Mouse (Mus musculus) heart, postnatal 14 days (tissue): ENCODE results near the gene Gm39653. TPM values are rescaled to one million over a fixed set of nuclear protein-coding genes. Genes with fewer than 3 reads are reported as not detected.
"Not testable (repeated sequence)": the region's sequence is repeated elsewhere in the genome, so short reads cannot be mapped to it uniquely, and the experiment has no call there.

Experiments used
- DNase-seq, 2 experiments: peaks; one replicate each; pipeline ENCODE4 v3.0.0; 2021 to 2022
- intact Hi-C: fragments of 180-260 bp; cut with DNase I; formaldehyde crosslinking; loops from one replicate; pipeline ENCODE4 v1.15.1; 2025
- long read RNA-seq, 2 experiments: library from polyadenylated mRNA; stranded (forward); transcript quantifications; one replicate each; pipeline ENCODE4 v2.0.0; 2021
- total RNA-seq, 2 experiments: library from RNA; stranded (reverse); gene quantifications; 2 replicates each; pipeline ENCODE4 v1.2.3; 2021

Gm39653 gene
- total RNA-seq = not detected
- long read RNA-seq, experiment 1 = 0 reads
- long read RNA-seq, experiment 2 = 0 reads

DNA sequence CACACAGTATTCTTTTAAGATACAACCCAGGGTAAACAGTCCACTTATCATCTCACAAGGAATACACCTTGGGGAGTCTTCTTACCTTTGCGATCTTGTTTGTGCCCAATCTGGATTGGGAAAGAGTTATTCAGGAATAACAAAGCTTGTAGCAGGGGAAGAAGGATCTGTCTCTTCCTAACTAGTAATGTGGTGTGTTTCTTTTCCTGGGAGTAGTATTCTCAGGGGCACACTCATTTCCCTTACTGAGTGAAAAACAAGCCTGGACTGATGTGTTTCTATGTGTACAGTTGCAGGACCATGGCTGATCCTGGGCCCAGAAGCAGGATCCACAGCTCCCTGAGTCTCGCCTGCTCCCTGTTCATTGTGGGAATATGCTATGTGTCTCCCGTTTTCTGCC lies at the start of gene Gm39653:
Gene Gm39653 (plus strand): TSS at position 301 of the 400 bp plus-strand sequence.
- DNase-seq = no peak
- intact Hi-C loops = no loop called here

DNA sequence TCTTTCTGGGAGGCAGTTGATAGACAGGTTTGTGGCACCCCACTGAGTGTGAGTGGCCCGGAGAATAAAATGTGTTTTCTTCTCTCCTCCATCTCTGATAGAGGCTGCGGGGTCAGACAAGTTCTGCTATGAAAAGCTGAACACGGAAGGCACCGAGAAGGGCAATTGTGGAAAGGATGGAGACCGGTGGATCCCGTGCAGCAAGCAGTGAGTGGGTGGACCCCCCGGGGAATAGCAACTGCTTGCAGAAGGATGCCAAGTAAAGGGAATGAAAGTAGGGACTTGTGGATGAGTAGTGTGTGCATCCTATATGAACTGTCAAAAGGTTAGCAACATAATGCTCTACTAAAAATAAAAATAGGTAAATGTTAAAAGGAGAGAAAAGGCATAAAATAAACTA lies 49.3 kb upstream of the Gm39653 start:
- intact Hi-C loops = no loop called here
- no peak for DNase-seq

DNA sequence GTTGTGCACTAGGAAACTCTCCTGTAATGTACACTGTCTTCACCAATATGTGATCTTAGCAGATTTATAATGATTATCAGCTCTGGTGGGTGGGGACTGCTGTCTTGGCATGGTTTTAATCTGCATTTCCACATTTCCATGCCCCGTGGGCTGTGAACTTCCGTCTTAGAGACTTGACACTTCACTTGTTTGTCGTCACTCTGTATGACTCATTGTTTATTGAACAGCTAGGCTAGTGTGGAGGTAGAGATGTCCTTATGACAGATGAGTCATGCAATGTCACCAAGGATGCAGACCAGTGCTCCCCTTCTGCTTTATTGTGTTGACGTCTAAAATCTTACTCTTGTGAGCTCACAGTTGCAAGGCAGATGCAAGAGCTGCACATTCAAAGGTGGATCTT lies 48.7 kb upstream of the Gm39653 start:
- intact Hi-C loops = no loop called here

DNA sequence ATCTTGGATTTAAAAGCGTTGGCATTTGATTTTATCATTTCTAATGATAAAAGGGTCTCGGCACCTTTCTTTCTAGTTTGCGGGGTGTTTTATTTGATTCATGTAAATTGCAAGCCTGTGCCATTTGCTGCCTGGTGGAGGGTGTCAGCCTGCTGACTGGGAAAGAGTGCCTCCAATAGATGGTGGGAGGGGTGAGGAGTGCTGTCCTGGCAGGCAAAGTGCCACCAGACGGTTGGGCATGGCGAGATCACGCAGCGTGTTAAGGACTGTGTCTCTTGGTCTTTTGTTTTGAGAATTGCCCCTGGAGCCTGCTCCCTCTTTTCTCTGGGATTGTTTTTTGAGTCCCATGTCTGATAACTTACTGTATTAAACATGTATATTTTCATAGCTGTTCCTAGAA lies 43.5 kb upstream of the Gm39653 start:
- intact Hi-C loops = no loop called here
- no peak for DNase-seq

More for the DNA sequence above, 48.7 kb upstream of the Gm39653 start:
- DNase-seq = no peak

DNA sequence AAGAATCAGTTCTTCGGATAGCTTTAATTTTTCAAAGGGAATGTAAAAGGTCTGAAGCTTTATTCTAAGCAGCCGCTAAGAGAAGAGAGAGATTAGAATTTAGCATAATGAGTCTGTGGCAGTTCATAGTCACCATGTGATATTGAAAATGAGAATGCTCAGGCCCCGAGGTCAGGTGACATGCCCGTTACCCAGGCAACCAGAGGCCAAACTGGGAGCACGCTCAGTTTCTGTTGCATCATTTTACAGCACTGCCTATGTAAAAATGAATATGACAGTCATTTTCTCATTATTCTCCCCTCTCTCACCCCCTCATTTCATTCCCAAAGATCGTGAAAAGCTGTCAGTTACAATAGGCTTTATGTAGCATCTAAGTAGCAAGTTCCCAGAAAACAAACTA lies 42.3 kb upstream of the Gm39653 start:
- intact Hi-C loops = no loop called here
- no peak for DNase-seq

- intact Hi-C loops = no loop called here
- DNase-seq = no peak
These were observed 41.7 kb upstream of the Gm39653 start for GRCm38 (mm10) chr1:63573864-63574611.

DNA sequence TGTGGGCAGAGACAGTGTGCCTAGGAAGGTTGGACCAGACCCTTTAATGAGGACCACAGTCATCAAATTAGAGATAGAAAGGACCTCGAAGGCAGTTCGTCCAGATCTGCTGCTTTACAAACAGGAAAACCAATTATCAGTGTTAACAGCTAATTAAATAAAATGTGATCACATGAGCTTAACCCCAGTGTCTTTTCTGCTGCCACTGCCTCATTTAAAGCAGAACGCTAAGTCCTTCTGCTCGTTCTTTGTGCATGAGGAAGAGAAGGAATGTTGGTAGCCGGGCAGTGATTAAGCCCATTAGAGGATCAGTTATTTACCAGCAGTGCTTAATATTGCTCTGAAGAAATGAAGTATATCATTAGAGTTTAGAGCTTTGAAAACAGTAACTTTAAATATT lies 39.0 kb upstream of the Gm39653 start:
- no peak for DNase-seq
- intact Hi-C loops = no loop called here

GRCm38 (mm10) chr1:63579153-63579552 lies 36.6 kb upstream of the Gm39653 start:
- intact Hi-C loops = no loop called here
- DNase-seq = no peak

DNA sequence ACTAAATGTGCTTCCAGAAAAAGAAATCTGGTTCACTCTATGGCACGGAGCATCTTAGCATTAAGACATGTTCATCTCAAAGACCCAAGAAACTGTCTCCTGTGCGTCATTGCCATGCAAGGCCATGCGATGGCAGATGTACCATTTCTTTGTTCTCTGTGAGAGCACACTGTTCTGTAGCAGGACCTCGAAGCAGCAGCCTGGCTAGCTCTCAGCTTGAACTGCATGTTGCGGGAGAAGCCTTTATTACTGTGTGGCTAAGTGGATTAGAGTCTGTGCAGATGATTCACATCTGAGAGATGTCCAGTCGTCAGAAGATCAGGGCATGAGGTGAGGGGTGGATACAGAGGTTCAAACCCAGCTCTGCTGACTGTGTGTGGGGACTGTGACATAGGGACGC lies 28.9 kb upstream of the Gm39653 start:
- no peak for DNase-seq
- intact Hi-C loops = no loop called here

DNA sequence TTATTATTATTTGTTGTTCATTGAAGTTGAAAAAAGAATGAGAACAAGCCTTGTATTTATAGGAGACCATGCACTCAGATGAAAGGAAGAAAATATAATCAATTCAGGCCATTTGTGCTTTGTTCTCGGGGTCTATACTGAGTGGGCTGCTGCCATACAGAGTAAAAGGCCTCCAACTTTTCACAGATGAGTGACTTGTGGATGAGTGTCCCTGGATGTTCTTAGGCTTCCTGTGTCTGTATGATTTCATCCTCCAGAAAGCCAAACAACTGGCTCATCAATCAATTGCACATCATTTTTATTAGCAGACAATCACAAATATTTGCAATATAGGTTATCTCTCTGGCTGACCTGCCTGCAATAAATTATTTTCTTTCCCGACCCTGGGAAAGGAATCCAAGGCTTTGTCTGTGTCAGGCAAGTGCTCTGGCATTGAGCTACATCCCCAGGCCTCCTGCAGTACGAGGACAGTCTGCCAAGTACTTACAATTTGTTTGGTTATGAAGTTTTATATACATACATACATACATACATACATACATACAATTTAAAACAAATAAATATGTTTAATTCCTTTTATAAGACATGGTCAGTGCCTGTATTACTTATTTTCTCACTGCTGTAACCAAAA lies 11.8 kb upstream of the Gm39653 start:
- intact Hi-C loops = no loop called here
- DNase-seq = no peak

- DNase-seq = no peak
- intact Hi-C loops = no loop called here
These were observed 6.2 kb upstream of the Gm39653 start for GRCm38 (mm10) chr1:63609613-63610012.

- DNase-seq = peak; percentile 50 to 66
- intact Hi-C loops = no loop called here
These were observed 1.2 kb upstream of the Gm39653 start for GRCm38 (mm10) chr1:63614594-63614993.

DNA sequence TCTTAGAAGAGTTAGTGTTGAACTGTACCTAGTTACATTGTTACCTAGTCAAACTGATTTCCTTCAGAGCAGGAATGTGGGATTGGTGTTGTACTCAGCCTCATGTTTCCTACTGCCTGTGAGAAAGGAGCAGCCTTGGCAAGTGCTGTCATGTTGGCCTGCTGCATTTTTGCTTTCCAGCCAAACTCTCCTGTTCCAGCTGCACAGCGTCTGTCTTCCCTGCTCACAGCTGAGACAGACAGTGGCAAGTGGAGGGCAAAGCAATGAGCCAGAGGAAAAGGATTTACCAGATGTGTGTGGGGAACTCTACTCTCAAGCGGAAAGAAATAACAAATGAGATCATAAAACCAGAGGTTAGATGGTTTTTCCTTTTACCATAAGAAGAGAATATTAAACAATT lies 12.4 kb downstream of the Gm39653 start:
- peak; percentile 11 to 47 for DNase-seq
- intact Hi-C loops = no loop called here

- DNase-seq, intact Hi-C loops: not testable (repeated sequence)
These were observed 14.6 kb downstream of the Gm39653 start for GRCm38 (mm10) chr1:63630390-63630789.

GRCm38 (mm10) chr1:63639921-63640320 lies 24.2 kb downstream of the Gm39653 start:
- intact Hi-C loops = no loop called here
- no peak for DNase-seq

DNA sequence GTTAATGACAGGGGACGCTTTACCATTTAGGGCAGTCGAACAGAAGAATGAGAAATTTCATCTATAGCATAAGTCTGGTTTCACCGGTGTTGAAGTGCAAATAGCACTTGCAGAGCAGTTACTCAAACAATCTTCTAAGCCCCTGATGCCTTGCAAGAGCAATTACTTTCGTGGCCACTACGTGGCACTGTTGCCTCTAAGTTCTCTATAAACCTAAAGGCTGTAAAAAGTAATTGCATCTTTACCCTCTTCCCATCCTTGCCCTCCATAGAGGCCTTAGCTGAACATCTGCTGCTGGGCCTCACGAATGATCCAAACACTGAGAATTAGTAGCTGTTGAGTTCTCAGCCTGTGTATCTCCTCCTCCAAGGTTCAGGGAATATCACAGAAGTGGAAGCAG lies 42.2 kb downstream of the Gm39653 start:
- intact Hi-C loops = loop anchor here (2.0 to 5.0 kb wide), 3 partner anchors 791 to 1349 kb away; partner anchors contain the start of gene Ccnyl1
- peak; percentile 57 to 69 for DNase-seq

- DNase-seq = peak; percentile 31 to 49
- intact Hi-C loops = loop anchor here (2.0 to 5.0 kb wide), 3 partner anchors 789 to 1348 kb away; partner anchors contain the start of gene Ccnyl1
These were observed 43.8 kb downstream of the Gm39653 start for GRCm38 (mm10) chr1:63659591-63659990.

- DNase-seq = no peak
- intact Hi-C loops = loop anchor here (5.0 to 10.0 kb wide), 4 partner anchors 96 to 1249 kb away; partner anchors contain the start of genes Klf7 and Mettl21a
These were observed 50.3 kb downstream of the Gm39653 start for GRCm38 (mm10) chr1:63666089-63666488.

- intact Hi-C loops = loop anchor here (5.0 to 10.0 kb wide), 4 partner anchors 95 to 1247 kb away; partner anchors contain the start of genes Klf7 and Mettl21a
- no peak for DNase-seq
These were observed 51.6 kb downstream of the Gm39653 start for GRCm38 (mm10) chr1:63667201-63667948.

GRCm38 (mm10) chr1:63667949-63668851 lies 52.4 kb downstream of the Gm39653 start:
- DNase-seq = no peak
- intact Hi-C loops = loop anchor here (1.0 to 10.0 kb wide), 5 partner anchors 94 to 1247 kb away; partner anchors contain the start of genes Klf7 and Mettl21a
